Mouse (Mus musculus) hindbrain, embryonic 14.5 days (tissue): ENCODE results near the gene Tmem107. TPM values are rescaled to one million over a fixed set of nuclear protein-coding genes. Genes with fewer than 3 reads are reported as not detected.
A peak's percentile ranks its signal among the peaks of the same experiment; 100 is the strongest.

ENCODE experiments used
- ATAC-seq: fragments of 200-750 bp; cut with Nextera tagmentation; 2 replicates; pipeline ENCODE4 v1.8.0; 2017; ENCODE audit warnings: moderate number of reproducible peaks, mild to moderate bottlenecking, moderate TSS enrichment, moderate library complexity; ENCODE audit not compliant: low FRiP score
- DNase-seq: peaks from one replicate; pipeline ENCODE4 v3.0.0-alpha.2; 2015; ENCODE audit warnings: low spot score
- H3K27ac ChIP-seq: fragments of 300-500 bp; sonication (generic); 2 replicates; pipeline ENCODE4 v1.5.1; 2014; ENCODE audit warnings: mild to moderate bottlenecking, moderate library complexity
- H3K27me3 ChIP-seq: fragments of 300-500 bp; sonication (generic); 2 replicates; pipeline ENCODE4 v1.6.1; 2014; ENCODE audit warnings: mild to moderate bottlenecking, low read length, mixed read lengths; ENCODE audit not compliant: control insufficient read depth, insufficient read depth
- H3K36me3 ChIP-seq: fragments of 300-500 bp; sonication (generic); replicated peaks from 2 replicates; pipeline ENCODE4 v1.6.1; 2014; ENCODE audit not compliant: control insufficient read depth, insufficient read depth
- H3K4me1 ChIP-seq: fragments of 300-500 bp; sonication (generic); replicated peaks from 2 replicates; pipeline ENCODE4 v1.6.1; 2014; ENCODE audit warnings: antibody characterized with exemption, low read length, mixed read lengths; ENCODE audit not compliant: control insufficient read depth, insufficient read depth
- H3K4me2 ChIP-seq: fragments of 300-500 bp; sonication (generic); replicated peaks from 2 replicates; pipeline ENCODE4 v1.6.1; 2014; ENCODE audit warnings: mild to moderate bottlenecking, moderate library complexity
- H3K4me3 ChIP-seq: fragments of 300-500 bp; sonication (generic); replicated peaks from 2 replicates; pipeline ENCODE4 v1.5.1; 2014; ENCODE audit warnings: mild to moderate bottlenecking, low read length
- H3K9ac ChIP-seq: fragments of 300-500 bp; sonication (generic); 2 replicates; pipeline ENCODE4 v1.6.1; 2014
- H3K9me3 ChIP-seq: fragments of 300-500 bp; sonication (generic); 2 replicates; pipeline ENCODE4 v1.6.1; 2016; ENCODE audit warnings: low read length; ENCODE audit not compliant: control insufficient read depth
- WGBS: fragments of 180-500 bp; shearing (Covaris S2); extraction: QIAGEN DNeasy Blood & Tissue Kit; methylation state at CpG from one replicate; pipeline ENCODE4 v1.1.7; 2014; 5-methylcytosine and 5-hydroxymethylcytosine counted together
- polyA plus RNA-seq: library from polyadenylated mRNA; unstranded; fragments of >200 nt; fragmentation: Nextera tagmentation; extraction: Ambion mirVana; gene quantifications from 2 replicates; pipeline ENCODE4 v1.2.1, GENCODE M21; 2014

Gene Tmem107
- polyA plus RNA-seq, 1 experiment from 2014 or later, result 40.3 TPM

- Histone ChIP-seq H3K36me3 (peaks cover 16% of the 10 kb centered on the region), H3K27me3 (no peaks in the 10 kb centered on the region), H3K27ac (peak overlapping the region; percentile 55), H3K9me3 (no peaks in the 10 kb centered on the region), H3K4me2 (peak overlapping the region; percentile 74), H3K9ac (peak overlapping the region; percentile 26), H3K4me1 (peaks cover 47% of the 10 kb centered on the region), H3K4me3 (peak overlapping the region; percentile 35)
- ATAC-seq (no peak), DNase-seq (no peak)
- WGBS, result 4% methylated on average over 27 of the region's 27 CpGs
Measured at GRCm38 (mm10) chr11:69095511-69096231, 25.1 kb downstream of the Tmem107 start.

GRCm38 (mm10) chr11:69096360-69096986 lies 25.9 kb downstream of the Tmem107 start:
- Histone ChIP-seq H3K36me3 (peaks cover 14% of the 10 kb centered on the region), H3K4me3 (peak overlapping the region; percentile 35), H3K9me3 (no peaks in the 10 kb centered on the region), H3K27me3 (no peaks in the 10 kb centered on the region), H3K9ac (peak overlapping the region; percentile 48), H3K4me2 (peak overlapping the region; percentile 74), H3K27ac (no peak overlapping the region; the same call in 1 of the 2 replicates), H3K4me1 (peaks cover 44% of the 10 kb centered on the region)
- DNase-seq, result no peak
- WGBS, result 20% methylated on average over 9 of the region's 9 CpGs
- no peak for ATAC-seq

- ATAC-seq, result no peak
- Histone ChIP-seq H3K27me3 (no peaks in the 10 kb centered on the region), H3K27ac (peak overlapping the region; percentile 70), H3K4me1 (peaks cover 44% of the 10 kb centered on the region), H3K4me2 (peak overlapping the region; percentile 74), H3K9me3 (no peaks in the 10 kb centered on the region), H3K36me3 (peaks cover 14% of the 10 kb centered on the region), H3K4me3 (peak overlapping the region; percentile 13), H3K9ac (peak overlapping the region; percentile 48)
- 2% methylated on average over 29 of the region's 29 CpGs for WGBS
- DNase-seq, result peak; percentile 81
Measured at GRCm38 (mm10) chr11:69096987-69097900, 26.6 kb downstream of the Tmem107 start.

- peak overlapping the region; percentile 68 for H3K9ac ChIP-seq
- 17% methylated on average over 8 of the region's 8 CpGs for WGBS
- peak overlapping the region; percentile 74 for H3K4me2 ChIP-seq
- peak overlapping the region; percentile 70; the same call in 1 of the 2 replicates for H3K27ac ChIP-seq
- H3K4me1 ChIP-seq, result peaks cover 44% of the 10 kb centered on the region
- ATAC-seq, result no peak
- H3K36me3 ChIP-seq, result peaks cover 24% of the 10 kb centered on the region
- no peaks in the 10 kb centered on the region for H3K9me3 ChIP-seq
- H3K27me3 ChIP-seq, result no peaks in the 10 kb centered on the region
- peak overlapping the region; percentile 46 for H3K4me3 ChIP-seq
- no peak for DNase-seq
Measured at GRCm38 (mm10) chr11:69098039-69098761, 27.6 kb downstream of the Tmem107 start.

GRCm38 (mm10) chr11:69098762-69099091 lies 28.1 kb downstream of the Tmem107 start:
- Histone ChIP-seq H3K9me3 (no peaks in the 10 kb centered on the region), H3K4me2 (peak overlapping the region; percentile 74), H3K27ac (peak overlapping the region; percentile 56), H3K4me3 (peak overlapping the region; percentile 46), H3K36me3 (peaks cover 29% of the 10 kb centered on the region), H3K27me3 (no peaks in the 10 kb centered on the region), H3K9ac (peak overlapping the region; percentile 68), H3K4me1 (peaks cover 44% of the 10 kb centered on the region)
- DNase-seq (peak; percentile 87), ATAC-seq (peak; percentile 14)
- WGBS, result under 1% methylated on average over 19 of the region's 19 CpGs

- Histone ChIP-seq H3K27ac (peak overlapping the region; percentile 56), H3K9ac (peak overlapping the region; percentile 68), H3K4me2 (peak overlapping the region; percentile 74), H3K36me3 (peaks cover 35% of the 10 kb centered on the region), H3K4me3 (peak overlapping the region; percentile 46), H3K9me3 (no peaks in the 10 kb centered on the region), H3K27me3 (no peaks in the 10 kb centered on the region), H3K4me1 (peaks cover 44% of the 10 kb centered on the region)
- WGBS, result under 1% methylated on average over 22 of the region's 22 CpGs
- DNase-seq (peak; percentile 53), ATAC-seq (no peak)
Measured at GRCm38 (mm10) chr11:69099177-69099914, 28.7 kb downstream of the Tmem107 start.

GRCm38 (mm10) chr11:69099915-69100345 lies 29.3 kb downstream of the Tmem107 start:
- H3K4me3 ChIP-seq, result peak overlapping the region; percentile 46
- peaks cover 44% of the 10 kb centered on the region for H3K4me1 ChIP-seq
- H3K4me2 ChIP-seq, result peak overlapping the region; percentile 74
- peak overlapping the region; percentile 68 for H3K9ac ChIP-seq
- no peaks in the 10 kb centered on the region for H3K9me3 ChIP-seq
- peak; percentile 82 for DNase-seq
- peak; percentile 13; the same call in 1 of the 2 replicates for ATAC-seq
- WGBS, result under 1% methylated on average over 23 of the region's 23 CpGs
- H3K27ac ChIP-seq, result peak overlapping the region; percentile 56
- no peaks in the 10 kb centered on the region for H3K27me3 ChIP-seq
- H3K36me3 ChIP-seq, result peaks cover 41% of the 10 kb centered on the region

- Histone ChIP-seq H3K36me3 (peaks cover 50% of the 10 kb centered on the region), H3K9ac (peak overlapping the region; percentile 68; the same call in 1 of the 2 replicates), H3K27me3 (no peaks in the 10 kb centered on the region), H3K4me1 (peaks cover 38% of the 10 kb centered on the region), H3K4me3 (peak overlapping the region; percentile 46), H3K27ac (no peak overlapping the region), H3K9me3 (no peaks in the 10 kb centered on the region), H3K4me2 (peak overlapping the region; percentile 74)
- ATAC-seq, result no peak
- WGBS, result 91% methylated on average over 20 of the region's 20 CpGs
- DNase-seq, result no peak
Measured at GRCm38 (mm10) chr11:69100639-69101360, 30.2 kb downstream of the Tmem107 start.
